Mouse (Mus musculus) stomach, embryonic 15.5 days (tissue): Measurements from ENCODE around the gene Rnf168. TPM values are rescaled to one million over a fixed set of nuclear protein-coding genes. Genes with fewer than 3 reads are reported as not detected.
A peak's percentile ranks its signal among the peaks of the same experiment; 100 is the strongest.
"Not testable (repeated sequence)": the region's sequence is repeated elsewhere in the genome, so short reads cannot be mapped to it uniquely, and the experiment has no call there.

Experiments
- ATAC-seq: fragments of 200-750 bp; cut with Nextera tagmentation; 2 replicates; pipeline ENCODE4 v1.8.0; 2017; ENCODE audit warnings: low read depth, moderate number of reproducible peaks, moderate TSS enrichment; ENCODE audit not compliant: insufficient read depth, low FRiP score
- H3K27ac ChIP-seq: fragments of 300-500 bp; sonication (generic); 2 replicates; pipeline ENCODE4 v1.5.1; 2015; ENCODE audit warnings: mild to moderate bottlenecking, inconsistent platforms
- H3K27me3 ChIP-seq: fragments of 300-500 bp; sonication (generic); replicated peaks from 2 replicates; pipeline ENCODE4 v1.6.1; 2015; ENCODE audit warnings: inconsistent platforms
- H3K36me3 ChIP-seq: fragments of 300-500 bp; sonication (generic); 2 replicates; pipeline ENCODE4 v1.6.1; 2015; ENCODE audit warnings: inconsistent platforms
- H3K4me1 ChIP-seq: fragments of 300-500 bp; sonication (generic); 2 replicates; pipeline ENCODE4 v1.6.1; 2015; ENCODE audit warnings: inconsistent platforms
- H3K4me2 ChIP-seq: fragments of 300-500 bp; sonication (generic); 2 replicates; pipeline ENCODE4 v1.6.1; 2015; ENCODE audit warnings: mild to moderate bottlenecking, inconsistent platforms
- H3K4me3 ChIP-seq: fragments of 300-500 bp; sonication (generic); replicated peaks from 2 replicates; pipeline ENCODE4 v1.5.1; 2015; ENCODE audit warnings: inconsistent platforms
- H3K9ac ChIP-seq: fragments of 300-500 bp; sonication (generic); 2 replicates; pipeline ENCODE4 v1.6.1; 2015; ENCODE audit warnings: inconsistent platforms
- H3K9me3 ChIP-seq: fragments of 300-500 bp; sonication (generic); 2 replicates; pipeline ENCODE4 v1.6.1; 2016; ENCODE audit warnings: inconsistent platforms
- WGBS: fragments of 180-500 bp; shearing (Covaris S2); methylation state at CpG from one replicate; pipeline ENCODE4 v1.1.7; 2015; 5-methylcytosine and 5-hydroxymethylcytosine counted together
- polyA plus RNA-seq: library from polyadenylated mRNA; unstranded; fragments of >200 nt; fragmentation: Nextera tagmentation; extraction: Ambion mirVana; gene quantifications from 2 replicates; pipeline ENCODE4 v1.2.1, GENCODE M21; 2015

Rnf168 gene
- 32.6 and 33.6 TPM in 2 replicates for polyA plus RNA-seq

- peak within 1 kb of the TSS; percentile 99 for H3K27ac ChIP-seq
- ATAC-seq, result peak; percentile 92
- peak within 1 kb of the TSS; percentile 67 for H3K4me2 ChIP-seq
- H3K4me1 ChIP-seq, result peaks cover 5% of the 10 kb centered on the region; the same call in 1 of the 2 replicates
- peaks cover 15% of the 10 kb centered on the region for H3K36me3 ChIP-seq
- H3K27me3 ChIP-seq, result no peaks in the 10 kb centered on the region
- peak within 1 kb of the TSS; percentile 81 for H3K9ac ChIP-seq
- no peaks in the 10 kb centered on the region for H3K9me3 ChIP-seq
- H3K4me3 ChIP-seq, result peak within 1 kb of the TSS; percentile 90
- under 1% methylated on average over 75 of the region's 75 CpGs for WGBS
These were observed at the start of gene Rnf168 for GRCm38 (mm10) chr16:32277308-32278256. Rnf168 (plus strand) TSS chr16:32277459.

DNA sequence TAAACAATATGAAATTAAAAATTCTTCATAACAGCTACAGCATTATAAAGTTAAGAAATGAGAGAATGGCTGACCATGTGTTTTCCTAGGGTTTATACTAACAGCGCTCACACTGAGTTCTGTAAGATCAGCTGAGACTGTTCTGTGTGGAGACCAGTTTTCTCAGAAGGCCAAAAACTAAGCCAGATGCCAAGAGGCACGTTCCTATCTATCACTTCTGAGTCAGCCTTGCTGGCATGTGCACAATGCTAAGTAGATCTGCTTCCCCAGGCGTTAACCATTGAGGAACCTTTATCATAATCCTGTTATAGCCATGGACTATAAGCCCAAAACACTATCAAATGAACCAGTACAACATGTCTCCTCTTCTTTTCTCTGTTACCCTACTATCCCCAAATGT is 45.2 kb upstream of the Rnf168 start:
- 82% methylated on average over 3 of the region's 3 CpGs for WGBS
- not testable (repeated sequence) for H3K9me3 ChIP-seq, H3K27ac ChIP-seq, H3K9ac ChIP-seq, H3K4me3 ChIP-seq, ATAC-seq, H3K36me3 ChIP-seq, H3K27me3 ChIP-seq, H3K4me1 ChIP-seq, H3K4me2 ChIP-seq

- H3K27ac ChIP-seq, result no peak overlapping the region
- no peak overlapping the region for H3K4me3 ChIP-seq
- no peak overlapping the region for H3K4me2 ChIP-seq
- no peak for ATAC-seq
- no peaks in the 10 kb centered on the region for H3K4me1 ChIP-seq
- H3K36me3 ChIP-seq, result peaks cover 16% of the 10 kb centered on the region
- WGBS, result 90% methylated on average over 19 of the region's 19 CpGs
- H3K9ac ChIP-seq, result no peak overlapping the region
- H3K27me3 ChIP-seq, result no peaks in the 10 kb centered on the region
- no peaks in the 10 kb centered on the region for H3K9me3 ChIP-seq
These were observed 39.2 kb upstream of the Rnf168 start for GRCm38 (mm10) chr16:32237930-32238680.

DNA sequence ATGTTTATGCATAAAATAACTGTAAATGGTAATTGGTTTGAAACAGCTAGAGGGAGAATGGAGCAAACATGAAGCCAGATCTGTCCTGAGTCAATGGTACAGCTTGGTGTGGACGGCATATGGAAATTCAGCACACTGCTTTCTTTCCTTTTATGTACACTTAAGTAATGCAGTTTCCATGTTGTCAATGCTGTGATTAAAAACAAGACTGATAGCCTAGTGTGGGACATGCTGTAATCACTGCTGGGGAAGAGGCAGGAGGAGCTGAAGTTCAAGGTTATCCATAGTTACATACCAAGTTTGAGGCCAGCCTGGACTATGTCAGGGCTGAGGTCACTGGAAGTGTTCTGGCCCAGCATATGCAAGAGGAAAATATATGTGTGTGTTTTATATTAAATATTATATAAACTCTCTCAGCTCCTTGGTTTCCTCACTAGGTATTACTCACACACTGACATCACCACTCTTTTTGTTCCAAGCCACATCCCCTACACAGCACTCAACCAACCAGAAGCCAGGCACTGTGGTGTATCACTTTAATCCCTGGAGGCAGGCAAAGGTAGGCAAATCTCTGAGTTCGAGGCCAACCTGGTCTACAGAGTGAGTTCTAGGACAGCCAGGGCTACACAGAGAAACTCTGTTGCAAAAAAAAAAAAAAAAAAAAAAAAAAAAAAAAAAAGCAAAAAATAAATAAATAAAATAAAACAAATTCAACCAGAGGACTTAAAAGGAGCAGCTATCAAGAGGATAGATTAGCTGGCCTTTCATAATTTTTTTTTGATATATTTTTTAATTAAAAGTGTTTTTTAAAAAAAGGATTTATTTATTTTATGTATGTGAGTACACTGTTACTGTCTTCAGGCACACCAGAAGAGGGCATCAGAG is 37.6 kb upstream of the Rnf168 start:
- no peaks in the 10 kb centered on the region for H3K9me3 ChIP-seq
- no peaks in the 10 kb centered on the region for H3K27me3 ChIP-seq
- H3K4me2 ChIP-seq, result no peak overlapping the region
- H3K9ac ChIP-seq, result no peak overlapping the region
- H3K4me3 ChIP-seq, result no peak overlapping the region
- ATAC-seq, result no peak
- H3K36me3 ChIP-seq, result peaks cover 10% of the 10 kb centered on the region
- H3K4me1 ChIP-seq, result no peaks in the 10 kb centered on the region
- WGBS, result 82% methylated on average over 2 of the region's 2 CpGs
- H3K27ac ChIP-seq, result no peak overlapping the region

DNA sequence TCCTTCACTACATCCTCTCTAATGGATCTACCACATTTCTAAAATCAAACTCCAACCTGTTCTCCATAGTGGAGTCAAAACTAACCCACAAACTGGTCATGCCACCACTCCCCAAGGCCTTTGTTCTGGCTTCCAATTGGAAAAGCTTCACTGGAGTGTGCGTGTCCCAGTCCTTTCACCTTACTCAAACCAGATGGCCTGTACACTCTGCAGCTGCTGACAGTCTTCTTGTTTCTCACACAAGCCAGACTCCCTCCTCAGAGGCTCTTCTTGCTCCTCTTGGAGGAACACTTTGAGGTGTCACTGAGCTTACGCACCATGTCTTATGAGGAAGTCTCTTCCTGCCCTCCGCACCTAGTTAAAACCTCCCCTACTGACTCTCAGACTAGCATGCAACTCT is 33.4 kb upstream of the Rnf168 start:
- Histone ChIP-seq H3K36me3 (no peaks in the 10 kb centered on the region), H3K4me3 (no peak overlapping the region), H3K27me3 (no peaks in the 10 kb centered on the region), H3K4me2 (no peak overlapping the region), H3K9me3 (no peaks in the 10 kb centered on the region), H3K9ac (no peak overlapping the region), H3K27ac (no peak overlapping the region), H3K4me1 (peaks cover 9% of the 10 kb centered on the region)
- no peak for ATAC-seq
- WGBS, result 82% methylated on average over 3 of the region's 3 CpGs

- H3K4me2 ChIP-seq, result peak overlapping the region; percentile 71
- no peaks in the 10 kb centered on the region for H3K27me3 ChIP-seq
- H3K36me3 ChIP-seq, result no peaks in the 10 kb centered on the region
- H3K4me3 ChIP-seq, result peak overlapping the region; percentile 91
- WGBS, result under 1% methylated on average over 36 of the region's 41 CpGs
- H3K27ac ChIP-seq, result peak overlapping the region; percentile 97
- no peaks in the 10 kb centered on the region for H3K9me3 ChIP-seq
- peaks cover 9% of the 10 kb centered on the region for H3K4me1 ChIP-seq
- H3K9ac ChIP-seq, result peak overlapping the region; percentile 96
- peak; percentile 27 for ATAC-seq
These were observed 30.9 kb upstream of the Rnf168 start for GRCm38 (mm10) chr16:32246351-32246791.

DNA sequence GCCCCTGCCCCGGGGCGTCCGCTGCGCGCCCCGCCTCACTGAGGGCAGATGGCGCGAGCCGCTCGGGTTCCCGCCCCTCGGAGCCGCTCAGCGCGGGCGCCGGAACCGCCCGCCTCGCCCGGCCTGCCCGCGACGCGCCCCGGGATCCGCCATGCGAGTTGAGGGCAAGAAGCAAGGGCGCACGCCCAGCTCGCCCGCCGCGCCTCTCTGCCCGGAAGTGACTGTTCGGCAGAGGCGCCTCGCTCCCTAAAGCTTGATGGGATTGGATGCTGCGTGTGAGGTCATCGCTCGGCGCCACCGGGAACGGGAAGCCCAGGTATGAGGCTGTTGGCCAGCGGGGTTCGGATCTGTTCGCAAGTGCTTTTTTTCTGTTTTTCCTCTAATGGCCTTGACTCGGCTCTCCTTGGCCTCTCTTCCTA is 30.3 kb upstream of the Rnf168 start, which contains the start of the genes Fbxo45 and Wdr53:
Fbxo45 (minus strand) TSS at position 207 of the 419 bp plus-strand sequence.
Wdr53 (plus strand) TSS at position 276 of the 419 bp plus-strand sequence.
- peak within 1 kb of the TSS; percentile 91 for H3K4me3 ChIP-seq
- no peaks in the 10 kb centered on the region for H3K27me3 ChIP-seq
- H3K9ac ChIP-seq, result peak within 1 kb of the TSS; percentile 96
- WGBS, result 0% methylated on average over 48 of the region's 48 CpGs
- no peaks in the 10 kb centered on the region for H3K9me3 ChIP-seq
- peak within 1 kb of the TSS; percentile 97 for H3K27ac ChIP-seq
- H3K4me1 ChIP-seq, result peaks cover 9% of the 10 kb centered on the region
- no peaks in the 10 kb centered on the region for H3K36me3 ChIP-seq
- peak within 1 kb of the TSS; percentile 71 for H3K4me2 ChIP-seq
- peak; percentile 99 for ATAC-seq

DNA sequence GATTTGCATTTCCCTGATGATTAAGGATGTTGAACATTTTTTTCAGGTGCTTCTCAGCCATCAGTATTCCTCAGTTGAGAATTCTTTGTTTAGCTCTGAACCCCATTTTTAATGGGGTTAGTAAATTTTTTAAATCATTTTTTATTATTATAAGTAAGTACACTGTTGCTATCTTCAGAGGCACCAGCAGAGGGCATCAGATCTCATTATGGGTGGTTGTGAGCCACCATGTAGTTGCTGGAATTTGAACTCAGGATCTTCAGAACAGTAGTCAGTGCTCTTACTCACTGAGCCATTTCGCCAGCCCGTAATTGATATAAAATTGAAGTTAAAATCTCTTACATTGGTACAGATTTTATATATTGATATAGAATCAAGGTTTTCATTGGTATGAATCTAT is 13.0 kb upstream of the Rnf168 start:
- not testable (repeated sequence) for H3K9me3 ChIP-seq, H3K4me3 ChIP-seq, H3K9ac ChIP-seq, H3K36me3 ChIP-seq, H3K4me2 ChIP-seq, H3K27me3 ChIP-seq, H3K4me1 ChIP-seq, H3K27ac ChIP-seq, ATAC-seq
- WGBS, result 81% methylated on average over 2 of the region's 2 CpGs

GRCm38 (mm10) chr16:32271291-32271690 is 6.0 kb upstream of the Rnf168 start, which contains the start of gene Smco1:
Smco1 (plus strand) TSS chr16:32271468.
- 82% methylated on average over 11 of the region's 11 CpGs for WGBS
- ATAC-seq, result no peak
- H3K36me3 ChIP-seq, result no peaks in the 10 kb centered on the region
- H3K9me3 ChIP-seq, result no peaks in the 10 kb centered on the region
- no peaks in the 10 kb centered on the region for H3K27me3 ChIP-seq
- no peak within 1 kb of the TSS for H3K4me3 ChIP-seq
- H3K4me2 ChIP-seq, result no peak within 1 kb of the TSS
- no peak within 1 kb of the TSS for H3K27ac ChIP-seq
- H3K4me1 ChIP-seq, result no peaks in the 10 kb centered on the region
- H3K9ac ChIP-seq, result no peak within 1 kb of the TSS

- no peaks in the 10 kb centered on the region for H3K36me3 ChIP-seq
- no peaks in the 10 kb centered on the region; the same call in 1 of the 2 replicates for H3K4me1 ChIP-seq
- ATAC-seq, result no peak
- H3K27ac ChIP-seq, result no peak overlapping the region
- H3K27me3 ChIP-seq, result no peaks in the 10 kb centered on the region
- no peak overlapping the region for H3K9ac ChIP-seq
- no peak overlapping the region for H3K4me3 ChIP-seq
- H3K4me2 ChIP-seq, result no peak overlapping the region
- WGBS, result 58% methylated on average over 9 of the region's 9 CpGs
- no peaks in the 10 kb centered on the region for H3K9me3 ChIP-seq
These were observed 3.9 kb upstream of the Rnf168 start for GRCm38 (mm10) chr16:32273338-32273737.

GRCm38 (mm10) chr16:32275041-32275440 is 2.2 kb upstream of the Rnf168 start:
- no peak for ATAC-seq
- Histone ChIP-seq H3K9ac (no peak overlapping the region), H3K9me3 (no peaks in the 10 kb centered on the region), H3K4me1 (peaks cover 5% of the 10 kb centered on the region; the same call in 1 of the 2 replicates), H3K36me3 (peaks cover 4% of the 10 kb centered on the region; the same call in 1 of the 2 replicates), H3K4me2 (no peak overlapping the region), H3K27ac (no peak overlapping the region), H3K27me3 (no peaks in the 10 kb centered on the region), H3K4me3 (no peak overlapping the region)
- 85% methylated on average over 6 of the region's 6 CpGs for WGBS
